Mouse (Mus musculus) midbrain, embryonic 14.5 days (tissue): ENCODE data around the gene Tet3. TPM values are rescaled to one million over a fixed set of nuclear protein-coding genes. Genes with fewer than 3 reads are reported as not detected.
A peak's percentile ranks its signal among the peaks of the same experiment; 100 is the strongest.
"Not testable (repeated sequence)": the region's sequence is repeated elsewhere in the genome, so short reads cannot be mapped to it uniquely, and the experiment has no call there.

Source experiments
- ATAC-seq: fragments of 200-750 bp; cut with Nextera tagmentation; 2 replicates; pipeline ENCODE4 v1.8.0; 2017; ENCODE audit warnings: moderate number of reproducible peaks, moderate library complexity; ENCODE audit not compliant: low FRiP score, low TSS enrichment
- DNase-seq: peaks from one replicate; pipeline ENCODE4 v3.0.0-alpha.2; 2015
- H3K27ac ChIP-seq: fragments of 300-500 bp; sonication (generic); replicated peaks from 2 replicates; pipeline ENCODE4 v1.5.1; 2014; ENCODE audit warnings: mild to moderate bottlenecking, low read depth, low read length, moderate library complexity
- H3K27me3 ChIP-seq: fragments of 300-500 bp; sonication (generic); 2 replicates; pipeline ENCODE4 v1.6.1; 2014; ENCODE audit warnings: low read length, control low read depth, mixed read lengths; ENCODE audit not compliant: control insufficient read depth, insufficient read depth
- H3K36me3 ChIP-seq: fragments of 300-500 bp; sonication (generic); 2 replicates; pipeline ENCODE4 v1.6.1; 2014; ENCODE audit warnings: low read length, control low read depth; ENCODE audit not compliant: control insufficient read depth, insufficient read depth
- H3K4me1 ChIP-seq: fragments of 300-500 bp; sonication (generic); 2 replicates; pipeline ENCODE4 v1.6.1; 2014; ENCODE audit warnings: mild to moderate bottlenecking, antibody characterized with exemption, low read length, control low read depth; ENCODE audit not compliant: control insufficient read depth, insufficient read depth
- H3K4me2 ChIP-seq: fragments of 300-500 bp; sonication (generic); 2 replicates; pipeline ENCODE4 v1.6.1; 2014; ENCODE audit warnings: mild to moderate bottlenecking, low read length, moderate library complexity
- H3K4me3 ChIP-seq: fragments of 300-500 bp; sonication (generic); replicated peaks from 2 replicates; pipeline ENCODE4 v1.5.1; 2014; ENCODE audit warnings: low read depth, low read length
- H3K9ac ChIP-seq: fragments of 300-500 bp; sonication (generic); replicated peaks from 2 replicates; pipeline ENCODE4 v1.6.1; 2014; ENCODE audit warnings: mild to moderate bottlenecking, low read length, moderate library complexity
- H3K9me3 ChIP-seq: fragments of 300-500 bp; sonication (generic); 2 replicates; pipeline ENCODE4 v1.6.1; 2016; ENCODE audit warnings: low read length, control low read depth, mixed read lengths; ENCODE audit not compliant: control insufficient read depth
- whole genome bisulfite sequencing: fragments of 180-500 bp; shearing (Covaris S2); extraction: QIAGEN DNeasy Blood & Tissue Kit; methylation state at CpG from one replicate; pipeline ENCODE4 v1.1.7; 2014; 5-methylcytosine and 5-hydroxymethylcytosine counted together
- polyA plus RNA-seq: library from polyadenylated mRNA; unstranded; fragments of >200 nt; fragmentation: Nextera tagmentation; extraction: Ambion mirVana; gene quantifications from 2 replicates; pipeline ENCODE4 v1.2.1, GENCODE M21; 2014

The Tet3 gene
- polyA plus RNA-seq, 1 experiment from 2014 or later, result 56.0 TPM

GRCm38 (mm10) chr6:83351490-83352160 lies 107.3 kb downstream of the Tet3 start:
- Histone ChIP-seq H3K4me3 (no peak overlapping the region), H3K4me1 (peaks cover 9% of the 10 kb centered on the region; the same call in 1 of the 2 replicates), H3K27me3 (no peaks in the 10 kb centered on the region), H3K27ac (no peak overlapping the region), H3K9me3 (no peaks in the 10 kb centered on the region), H3K36me3 (peaks cover 20% of the 10 kb centered on the region), H3K9ac (no peak overlapping the region; the same call in 1 of the 2 replicates), H3K4me2 (no peak overlapping the region)
- 83% methylated on average over 7 of the region's 7 CpGs for WGBS
- no peak for DNase-seq
- no peak for ATAC-seq

- no peak overlapping the region for H3K9ac ChIP-seq
- no peak for DNase-seq
Observed at GRCm38 (mm10) chr6:83350851-83351405, 108.0 kb downstream of the Tet3 start.

GRCm38 (mm10) chr6:83350172-83350571 lies 108.7 kb downstream of the Tet3 start:
- no peaks in the 10 kb centered on the region for H3K27me3 ChIP-seq
- H3K4me3 ChIP-seq, result peak overlapping the region; percentile 72
- H3K27ac ChIP-seq, result no peak overlapping the region
- peaks cover 15% of the 10 kb centered on the region for H3K36me3 ChIP-seq
- 89% methylated on average over 7 of the region's 7 CpGs for WGBS
- H3K4me2 ChIP-seq, result peak overlapping the region; percentile 81
- no peaks in the 10 kb centered on the region for H3K9me3 ChIP-seq
- peak overlapping the region; percentile 91 for H3K9ac ChIP-seq
- ATAC-seq (no peak), DNase-seq (no peak)
- H3K4me1 ChIP-seq, result peaks cover 9% of the 10 kb centered on the region; the same call in 1 of the 2 replicates

More at GRCm38 (mm10) chr6:83350851-83351405, 108.0 kb downstream of the Tet3 start:
- WGBS, result 92% methylated on average over 16 of the region's 16 CpGs
- H3K27ac ChIP-seq, result no peak overlapping the region
- H3K36me3 ChIP-seq, result peaks cover 20% of the 10 kb centered on the region
- no peaks in the 10 kb centered on the region for H3K27me3 ChIP-seq
- no peak overlapping the region for H3K4me3 ChIP-seq
- ATAC-seq, result no peak
- H3K4me1 ChIP-seq, result peaks cover 9% of the 10 kb centered on the region; the same call in 1 of the 2 replicates
- no peak overlapping the region for H3K4me2 ChIP-seq
- no peaks in the 10 kb centered on the region for H3K9me3 ChIP-seq

- under 1% methylated on average over 53 of the region's 53 CpGs for WGBS
Observed at GRCm38 (mm10) chr6:83349274-83349958, 109.5 kb downstream of the Tet3 start.

GRCm38 (mm10) chr6:83348873-83349272 lies 110.0 kb downstream of the Tet3 start, which contains the start of gene Bola3:
Bola3 (plus strand) TSS chr6:83349147.
- DNase-seq, result no peak

More at GRCm38 (mm10) chr6:83349274-83349958, 109.5 kb downstream of the Tet3 start:
- peaks cover 9% of the 10 kb centered on the region; the same call in 1 of the 2 replicates for H3K4me1 ChIP-seq
- H3K27ac ChIP-seq, result peak overlapping the region; percentile 61
- peak overlapping the region; percentile 72 for H3K4me3 ChIP-seq
- peak overlapping the region; percentile 81 for H3K4me2 ChIP-seq
- peaks cover 8% of the 10 kb centered on the region for H3K36me3 ChIP-seq
- H3K9ac ChIP-seq, result peak overlapping the region; percentile 91
- ATAC-seq, result peak; percentile 95
- no peaks in the 10 kb centered on the region for H3K9me3 ChIP-seq
- DNase-seq, result peak; percentile 91
- no peaks in the 10 kb centered on the region for H3K27me3 ChIP-seq

GRCm38 (mm10) chr6:83347916-83348315 lies 111.0 kb downstream of the Tet3 start:
- ATAC-seq, result no peak
- WGBS, result 94% methylated on average over 3 of the region's 3 CpGs

More at GRCm38 (mm10) chr6:83348873-83349272, 110.0 kb downstream of the Tet3 start, which contains the start of gene Bola3:
- peak; percentile 10; the same call in 1 of the 2 replicates for ATAC-seq
- Histone ChIP-seq H3K27me3 (no peaks in the 10 kb centered on the region), H3K27ac (peak within 1 kb of the TSS; percentile 61), H3K4me2 (peak within 1 kb of the TSS; percentile 81), H3K36me3 (peaks cover 7% of the 10 kb centered on the region), H3K9me3 (no peaks in the 10 kb centered on the region), H3K4me3 (peak within 1 kb of the TSS; percentile 72), H3K9ac (peak within 1 kb of the TSS; percentile 91), H3K4me1 (peaks cover 9% of the 10 kb centered on the region; the same call in 1 of the 2 replicates)
- WGBS, result 34% methylated on average over 6 of the region's 6 CpGs

GRCm38 (mm10) chr6:83345285-83345684 lies 113.6 kb downstream of the Tet3 start:
- not testable (repeated sequence) for H3K9me3 ChIP-seq, H3K9ac ChIP-seq, H3K4me1 ChIP-seq, H3K4me2 ChIP-seq, H3K27ac ChIP-seq, H3K27me3 ChIP-seq, H3K4me3 ChIP-seq, ATAC-seq, DNase-seq
- WGBS, result 96% methylated on average over 8 of the region's 8 CpGs
- H3K36me3 ChIP-seq, result peaks cover 33% of the 10 kb centered on the region

More at GRCm38 (mm10) chr6:83347916-83348315, 111.0 kb downstream of the Tet3 start:
- Histone ChIP-seq H3K4me1 (peaks cover 9% of the 10 kb centered on the region; the same call in 1 of the 2 replicates), H3K27me3 (no peaks in the 10 kb centered on the region), H3K9ac (no peak overlapping the region), H3K36me3 (peaks cover 7% of the 10 kb centered on the region), H3K27ac (no peak overlapping the region), H3K4me2 (no peak overlapping the region), H3K9me3 (no peaks in the 10 kb centered on the region), H3K4me3 (no peak overlapping the region)
- DNase-seq, result no peak

- Histone ChIP-seq H3K27ac (no peak overlapping the region), H3K9ac (no peak overlapping the region), H3K4me3 (no peak overlapping the region), H3K36me3 (peaks cover 55% of the 10 kb centered on the region), H3K4me1 (no peaks in the 10 kb centered on the region), H3K9me3 (no peaks in the 10 kb centered on the region), H3K27me3 (no peaks in the 10 kb centered on the region), H3K4me2 (no peak overlapping the region)
- 94% methylated on average over 2 of the region's 2 CpGs for whole genome bisulfite sequencing
- ATAC-seq, result no peak
- DNase-seq, result no peak
Observed at GRCm38 (mm10) chr6:83342957-83343356, 115.9 kb downstream of the Tet3 start.
